Mouse (Mus musculus): Measurements from ENCODE around the gene Dusp10. TPM values are rescaled to one million over a fixed set of nuclear protein-coding genes. Genes with fewer than 3 reads are reported as not detected.
A peak's percentile ranks its signal among the peaks of the same experiment; 100 is the strongest.

Gene Dusp10
- polyA plus RNA-seq, 1 experiment from 2014 or later, result 2.7 TPM

GRCm38 (mm10) chr1:184032682-184033389 lies 19.7 kb downstream of the Dusp10 start:
- Histone ChIP-seq H3K9ac (peak overlapping the region; percentile 90), H3K4me2 (peak overlapping the region; percentile 98), H3K9me3 (replicated peaks) (no peaks in the 10 kb centered on the region), H3K27ac (peak overlapping the region; percentile 92), H3K4me1 (replicated peaks) (peaks cover 35% of the 10 kb centered on the region), H3K27me3 (no peaks in the 10 kb centered on the region), H3K36me3 (no peaks in the 10 kb centered on the region), H3K4me3 (replicated peaks) (peak overlapping the region; percentile 77)
- ATAC-seq (ENCODE audit: low read depth) (no peak), DNase-seq (no peak)
- 31% methylated on average over 19 of the region's 19 CpGs for WGBS (ENCODE audit: insufficient replicate concordance)

GRCm38 (mm10) chr1:184033390-184034010 lies 20.4 kb downstream of the Dusp10 start:
- H3K4me1 ChIP-seq (replicated peaks), result peaks cover 35% of the 10 kb centered on the region
- peak overlapping the region; percentile 98 for H3K4me2 ChIP-seq
- WGBS (ENCODE audit: insufficient replicate concordance), result under 1% methylated on average over 62 of the region's 63 CpGs
- H3K9me3 ChIP-seq (replicated peaks), result no peaks in the 10 kb centered on the region
- H3K27ac ChIP-seq, result peak overlapping the region; percentile 92
- H3K27me3 ChIP-seq, result no peaks in the 10 kb centered on the region
- ATAC-seq (ENCODE audit: low read depth) (peak; percentile 64), DNase-seq (peak; percentile 62)
- H3K36me3 ChIP-seq, result no peaks in the 10 kb centered on the region
- H3K4me3 ChIP-seq (replicated peaks), result peak overlapping the region; percentile 77
- H3K9ac ChIP-seq, result peak overlapping the region; percentile 90

GRCm38 (mm10) chr1:184034011-184034557 lies 21.0 kb downstream of the Dusp10 start, which contains the start of gene 1700056E22Rik:
TSS of gene 1700056E22Rik (minus strand) at chr1:184034301.
- DNase-seq (peak; percentile 98), ATAC-seq (ENCODE audit: low read depth) (peak; percentile 99)
- Histone ChIP-seq H3K36me3 (no peaks in the 10 kb centered on the region), H3K4me1 (replicated peaks) (peaks cover 35% of the 10 kb centered on the region), H3K4me3 (replicated peaks) (peak within 1 kb of the TSS; percentile 77), H3K9ac (peak within 1 kb of the TSS; percentile 90), H3K27ac (peak within 1 kb of the TSS; percentile 92), H3K9me3 (replicated peaks) (no peaks in the 10 kb centered on the region), H3K27me3 (no peaks in the 10 kb centered on the region), H3K4me2 (peak within 1 kb of the TSS; percentile 98)
- under 1% methylated on average over 38 of the region's 38 CpGs for WGBS (ENCODE audit: insufficient replicate concordance)

- under 1% methylated on average over 12 of the region's 12 CpGs for WGBS (ENCODE audit: insufficient replicate concordance)
Measured at GRCm38 (mm10) chr1:184034741-184035181, 21.7 kb downstream of the Dusp10 start.

DNA sequence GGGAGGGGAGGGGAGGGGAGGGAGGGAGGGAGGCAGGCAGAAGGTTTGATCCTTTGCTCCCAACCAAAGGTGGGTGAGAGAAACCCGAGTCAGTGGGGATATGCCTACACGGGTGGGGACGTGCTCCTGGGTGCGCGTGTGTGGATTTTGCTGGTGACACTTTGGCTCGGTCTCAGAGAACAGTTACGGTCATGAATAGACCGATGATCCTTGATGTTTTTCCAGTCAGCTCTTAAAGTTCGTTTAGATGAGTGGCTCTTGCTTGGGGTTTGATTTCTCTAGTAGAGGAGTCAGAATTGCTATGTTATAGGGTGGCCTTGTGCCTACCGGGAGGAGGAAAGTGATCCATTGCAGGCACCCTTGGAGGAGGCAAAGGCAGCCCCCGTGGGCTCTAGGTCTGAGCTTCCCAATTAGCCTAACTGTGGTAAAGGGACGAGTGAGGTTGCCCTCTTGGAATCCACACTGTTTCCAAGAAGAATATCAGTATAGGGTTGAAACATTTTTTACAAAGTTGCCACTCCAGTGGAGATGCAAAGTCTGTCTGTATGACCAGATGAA lies 22.3 kb downstream of the Dusp10 start:
- Histone ChIP-seq H3K9me3 (replicated peaks) (no peaks in the 10 kb centered on the region), H3K4me1 (replicated peaks) (peaks cover 31% of the 10 kb centered on the region), H3K4me2 (peak overlapping the region; percentile 98), H3K27ac (no peak overlapping the region), H3K4me3 (replicated peaks) (peak overlapping the region; percentile 77), H3K36me3 (no peaks in the 10 kb centered on the region), H3K27me3 (no peaks in the 10 kb centered on the region), H3K9ac (peak overlapping the region; percentile 69)
- ATAC-seq (ENCODE audit: low read depth) (no peak), DNase-seq (no peak)
- 19% methylated on average over 12 of the region's 12 CpGs for WGBS (ENCODE audit: insufficient replicate concordance)

More at GRCm38 (mm10) chr1:184034741-184035181, 21.7 kb downstream of the Dusp10 start:
- Histone ChIP-seq H3K4me2 (peak overlapping the region; percentile 98), H3K27ac (peak overlapping the region; percentile 47; the same call in 1 of the 2 replicates), H3K9ac (peak overlapping the region; percentile 69), H3K4me1 (replicated peaks) (peaks cover 35% of the 10 kb centered on the region), H3K36me3 (no peaks in the 10 kb centered on the region), H3K27me3 (no peaks in the 10 kb centered on the region), H3K9me3 (replicated peaks) (no peaks in the 10 kb centered on the region), H3K4me3 (replicated peaks) (peak overlapping the region; percentile 77)
- no peak for ATAC-seq (ENCODE audit: low read depth)
- peak; percentile 9 for DNase-seq

DNA sequence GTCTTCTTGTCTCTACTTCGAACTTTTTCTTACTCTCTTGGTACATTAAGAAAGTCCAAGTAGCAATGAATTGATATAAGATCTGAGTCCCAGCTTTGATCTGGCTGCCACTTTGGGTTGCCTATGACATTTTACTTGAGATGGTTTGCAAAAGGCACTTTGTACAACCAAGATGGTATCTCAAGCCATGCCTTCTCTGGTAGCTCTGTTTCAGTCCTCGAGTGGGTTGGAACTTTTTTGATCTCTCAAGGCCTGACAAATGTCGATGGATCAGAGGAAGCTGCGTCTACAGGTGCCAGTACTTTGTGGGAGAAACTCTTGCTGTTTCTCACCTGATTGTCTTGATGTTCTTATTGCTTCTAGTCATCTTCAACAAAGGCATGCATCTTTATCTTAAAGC lies 24.7 kb downstream of the Dusp10 start:
- no peak for ATAC-seq (ENCODE audit: low read depth)
- H3K36me3 ChIP-seq, result no peaks in the 10 kb centered on the region
- DNase-seq, result no peak
- no peak overlapping the region for H3K9ac ChIP-seq
- peaks cover 27% of the 10 kb centered on the region for H3K4me1 ChIP-seq (replicated peaks)
- no peaks in the 10 kb centered on the region for H3K27me3 ChIP-seq
- H3K9me3 ChIP-seq (replicated peaks), result no peaks in the 10 kb centered on the region
- no peak overlapping the region for H3K4me2 ChIP-seq
- no peak overlapping the region for H3K4me3 ChIP-seq (replicated peaks)
- 65% methylated on average over 4 of the region's 4 CpGs for WGBS (ENCODE audit: insufficient replicate concordance)
- no peak overlapping the region for H3K27ac ChIP-seq

GRCm38 (mm10) chr1:184039301-184039700 lies 26.2 kb downstream of the Dusp10 start:
- H3K9ac ChIP-seq, result no peak overlapping the region
- H3K27ac ChIP-seq, result no peak overlapping the region
- no peaks in the 10 kb centered on the region for H3K27me3 ChIP-seq
- 76% methylated on average over 10 of the region's 10 CpGs for WGBS (ENCODE audit: insufficient replicate concordance)
- H3K4me3 ChIP-seq (replicated peaks), result no peak overlapping the region
- ATAC-seq (ENCODE audit: low read depth) (no peak), DNase-seq (no peak)
- no peaks in the 10 kb centered on the region for H3K9me3 ChIP-seq (replicated peaks)
- H3K4me2 ChIP-seq, result no peak overlapping the region
- H3K36me3 ChIP-seq, result no peaks in the 10 kb centered on the region
- H3K4me1 ChIP-seq (replicated peaks), result peaks cover 25% of the 10 kb centered on the region

DNA sequence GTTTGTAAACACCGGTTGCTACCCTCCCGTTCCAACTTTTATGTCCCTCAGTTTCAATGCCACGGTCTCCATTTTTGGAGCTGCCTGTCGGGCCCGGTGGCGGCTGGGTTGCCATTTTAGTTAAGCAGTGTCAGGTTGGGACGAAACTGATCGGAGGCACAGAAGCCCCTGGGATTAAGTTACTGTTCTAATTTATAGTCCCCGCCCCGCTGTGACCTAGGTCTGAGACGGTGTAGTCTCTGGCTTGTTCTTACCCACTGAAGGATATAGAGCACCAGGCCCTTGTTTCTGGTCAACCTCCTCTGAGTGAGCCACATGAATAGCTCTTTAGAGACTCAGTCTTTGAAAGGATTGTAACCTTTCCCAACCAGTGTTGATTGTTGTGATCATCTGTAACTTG lies 27.1 kb downstream of the Dusp10 start:
- DNase-seq (no peak), ATAC-seq (ENCODE audit: low read depth) (no peak)
- WGBS (ENCODE audit: insufficient replicate concordance), result 82% methylated on average over 11 of the region's 11 CpGs
- Histone ChIP-seq H3K27me3 (no peaks in the 10 kb centered on the region), H3K9ac (no peak overlapping the region), H3K27ac (no peak overlapping the region), H3K4me3 (replicated peaks) (no peak overlapping the region), H3K9me3 (replicated peaks) (no peaks in the 10 kb centered on the region), H3K4me1 (replicated peaks) (peaks cover 21% of the 10 kb centered on the region), H3K36me3 (no peaks in the 10 kb centered on the region), H3K4me2 (no peak overlapping the region)

- no peak for ATAC-seq (ENCODE audit: low read depth)
- Histone ChIP-seq H3K36me3 (no peaks in the 10 kb centered on the region), H3K9me3 (replicated peaks) (no peaks in the 10 kb centered on the region), H3K9ac (no peak overlapping the region), H3K4me2 (no peak overlapping the region), H3K27ac (no peak overlapping the region), H3K27me3 (no peaks in the 10 kb centered on the region), H3K4me1 (replicated peaks) (peaks cover 15% of the 10 kb centered on the region), H3K4me3 (replicated peaks) (no peak overlapping the region)
- DNase-seq, result no peak
- 71% methylated on average over 1 of the region's 1 CpGs for WGBS (ENCODE audit: insufficient replicate concordance)
Measured at GRCm38 (mm10) chr1:184040906-184041305, 27.8 kb downstream of the Dusp10 start.

DNA sequence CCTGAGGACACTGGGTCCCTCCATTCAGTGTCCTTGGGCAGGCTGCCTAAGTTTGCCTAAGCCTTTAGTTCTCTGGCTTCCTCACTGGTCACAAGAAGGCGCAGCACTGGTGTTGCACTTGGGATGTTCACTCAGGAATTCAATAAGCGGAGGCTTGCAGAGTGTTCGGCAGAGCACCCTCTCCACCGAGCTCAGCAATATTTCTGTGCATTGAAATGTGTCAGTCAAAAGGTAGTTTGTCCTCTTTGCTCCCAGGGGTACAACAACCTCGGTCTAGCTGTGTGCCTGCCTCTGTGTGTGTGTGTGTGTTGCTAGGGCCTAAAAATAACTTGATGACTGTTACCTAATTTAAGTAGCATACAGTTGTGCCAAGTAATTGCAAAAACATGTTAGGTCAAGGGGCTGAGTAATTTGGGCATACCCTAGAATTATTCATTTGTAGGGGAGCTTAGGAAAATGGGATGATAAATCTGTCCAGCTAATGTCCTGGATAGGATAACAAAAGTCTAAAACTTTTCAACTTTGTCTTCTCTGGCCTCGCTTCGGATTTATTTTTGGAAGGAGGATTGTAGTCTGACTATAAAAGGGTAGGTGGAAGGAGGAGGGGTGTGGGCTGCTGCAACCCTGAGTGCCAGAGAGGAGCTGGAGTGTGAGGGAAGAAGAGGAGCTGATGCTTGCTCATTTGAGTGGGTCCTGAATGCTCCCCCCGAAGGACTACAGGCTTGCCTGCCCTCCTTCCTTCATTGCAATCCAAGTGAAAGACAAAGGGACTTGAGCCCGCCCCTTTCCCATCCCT lies 28.9 kb downstream of the Dusp10 start:
- no peaks in the 10 kb centered on the region for H3K9me3 ChIP-seq (replicated peaks)
- no peak for DNase-seq
- H3K27me3 ChIP-seq, result no peaks in the 10 kb centered on the region
- no peak for ATAC-seq (ENCODE audit: low read depth)
- 74% methylated on average over 9 of the region's 9 CpGs for WGBS (ENCODE audit: insufficient replicate concordance)
- no peak overlapping the region for H3K4me3 ChIP-seq (replicated peaks)
- H3K27ac ChIP-seq, result no peak overlapping the region
- H3K9ac ChIP-seq, result peak overlapping the region; percentile 1; the same call in 1 of the 2 replicates
- no peaks in the 10 kb centered on the region for H3K36me3 ChIP-seq
- 0 out of 2 replicates have a peak overlapping the region, but pooled peaks have one; percentile 3 for H3K4me2 ChIP-seq
- H3K4me1 ChIP-seq (replicated peaks), result peaks cover 11% of the 10 kb centered on the region

Data from liver, embryonic 13.5 days (tissue).